Mouse (Mus musculus) thymus, adult 18-20 months (tissue): ENCODE data around the gene Borcs8.

Experiments
- DNase-seq, 2 experiments: peaks; one replicate each; pipeline ENCODE4 v3.0.0; 2022; ENCODE audit warnings: mixed read lengths in 2 of 2

Borcs8 gene

GRCm38 (mm10) chr8:70181212-70181902 is 42.1 kb downstream of the Borcs8 start:
- no peak for DNase-seq

DNA sequence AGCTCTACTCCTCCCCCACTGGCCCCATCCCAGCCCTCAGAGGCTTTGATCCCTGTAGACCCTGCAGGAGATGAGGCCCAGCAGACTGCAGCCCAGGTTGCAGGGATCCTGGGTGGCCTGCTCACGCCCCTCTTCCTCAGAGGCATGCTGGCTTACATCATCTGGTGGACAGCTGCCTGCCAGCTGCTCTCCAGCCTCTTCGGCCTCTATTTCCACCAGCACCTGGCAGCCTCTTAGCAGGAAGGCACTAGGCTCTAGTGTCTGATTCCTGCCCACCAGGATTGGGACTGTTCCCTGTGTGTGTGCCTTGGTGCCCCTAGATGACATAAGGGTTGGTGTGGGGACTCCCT is 42.6 kb downstream of the Borcs8 start:
- no peak for DNase-seq

- no peak for DNase-seq
Measured at GRCm38 (mm10) chr8:70183194-70183593, 43.9 kb downstream of the Borcs8 start.

DNA sequence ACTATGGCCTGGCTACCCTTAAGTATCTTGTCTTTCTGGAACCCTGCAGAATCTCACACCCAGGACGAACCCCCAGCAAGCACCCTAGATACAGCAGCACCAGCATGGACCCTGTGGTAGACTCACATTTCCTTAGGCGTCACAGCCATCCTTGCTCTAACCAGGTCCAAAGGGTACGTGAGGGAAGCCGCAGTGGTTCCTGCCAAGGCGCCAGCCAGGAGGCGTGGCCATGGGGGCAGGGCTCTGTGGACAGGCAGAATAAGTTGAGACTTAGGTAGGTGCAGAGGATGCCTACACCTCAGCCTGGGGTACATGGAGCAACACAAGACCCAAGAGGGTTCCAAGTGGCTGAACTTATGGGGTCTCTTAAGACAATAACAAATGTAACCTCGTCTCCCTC is 49.4 kb downstream of the Borcs8 start:
- DNase-seq = no peak

- no peak for DNase-seq
Measured at GRCm38 (mm10) chr8:70193238-70193637, 53.9 kb downstream of the Borcs8 start.

GRCm38 (mm10) chr8:70194191-70194590 is 54.9 kb downstream of the Borcs8 start:
- DNase-seq = no peak

GRCm38 (mm10) chr8:70195762-70196161 is 56.5 kb downstream of the Borcs8 start:
- DNase-seq = no peak
